Mouse (Mus musculus) cerebral cortex, adult 2 months (tissue): ENCODE data around the gene Colec11.

ENCODE experiments used
- WGBS: fragments of 180-500 bp; shearing (Covaris S2); methylation state at CpG from one replicate; pipeline ENCODE4 v1.1.7; 2018; 5-methylcytosine and 5-hydroxymethylcytosine counted together

Colec11 gene

DNA sequence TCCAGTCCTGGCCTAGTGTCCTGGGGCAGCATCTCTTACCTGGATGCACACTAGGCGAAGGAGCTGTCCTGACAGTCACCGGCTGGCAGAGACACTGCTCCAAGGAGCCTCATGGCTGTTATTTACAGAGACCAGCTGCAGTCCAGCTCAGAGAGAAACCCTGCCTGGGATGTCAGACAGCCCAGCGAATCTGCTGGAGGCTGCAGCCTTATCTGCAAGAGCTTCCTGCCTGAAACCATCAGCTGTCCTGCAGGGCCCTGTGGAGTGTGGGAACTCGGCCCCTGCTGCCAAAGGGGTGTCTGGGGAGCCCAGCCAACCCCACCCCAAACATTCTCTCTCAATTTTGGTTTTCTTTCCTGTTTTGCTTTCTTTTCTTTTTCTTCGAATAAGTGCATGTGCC, at the start of gene Colec11:
Gene Colec11 (minus strand): TSS at position 183 of the 400 bp plus-strand sequence.
- WGBS: 56% methylated on average over 5 of the region's 5 CpGs

DNA sequence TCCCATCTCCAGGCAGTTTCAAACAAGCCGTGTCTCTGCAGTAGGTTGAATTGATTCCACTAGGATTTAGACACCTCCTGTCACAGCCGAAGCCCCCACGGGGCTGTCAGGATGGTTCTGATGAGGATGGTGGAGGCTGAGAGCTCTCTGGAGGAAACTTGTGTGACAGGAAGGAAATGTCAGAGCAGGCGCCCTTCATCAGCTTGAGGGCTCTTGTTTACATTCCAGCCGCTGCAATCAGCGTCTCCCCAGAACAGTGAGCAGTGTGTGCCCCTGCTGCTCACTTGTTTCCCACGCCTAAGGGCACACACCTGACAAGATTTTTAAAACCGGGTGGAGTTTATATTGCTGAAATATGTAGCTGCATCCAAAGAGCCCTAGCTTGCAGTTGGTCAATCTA, 44.1 kb upstream of the Colec11 start:
- WGBS: 63% methylated on average over 8 of the region's 8 CpGs

DNA sequence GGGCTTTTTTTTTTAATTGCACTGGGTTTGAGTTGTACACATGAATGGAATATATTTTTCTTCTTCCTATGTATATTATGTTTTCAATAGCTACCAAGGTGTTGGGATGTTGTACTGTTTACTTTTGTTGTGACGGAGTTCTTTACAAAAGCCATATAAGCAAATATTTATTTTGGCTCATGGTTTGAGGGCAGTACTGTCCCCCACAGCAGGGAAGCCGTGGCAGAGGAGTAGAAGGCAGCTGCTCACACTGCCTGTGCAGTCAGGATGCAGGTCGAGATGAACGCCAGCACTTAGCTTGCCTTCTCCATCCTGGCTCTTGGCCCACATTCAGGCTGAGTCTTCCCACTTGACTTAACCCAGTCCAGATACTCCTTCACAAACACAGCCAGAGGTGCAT, 43.6 kb upstream of the Colec11 start:
- WGBS: 74% methylated on average over 4 of the region's 4 CpGs

DNA sequence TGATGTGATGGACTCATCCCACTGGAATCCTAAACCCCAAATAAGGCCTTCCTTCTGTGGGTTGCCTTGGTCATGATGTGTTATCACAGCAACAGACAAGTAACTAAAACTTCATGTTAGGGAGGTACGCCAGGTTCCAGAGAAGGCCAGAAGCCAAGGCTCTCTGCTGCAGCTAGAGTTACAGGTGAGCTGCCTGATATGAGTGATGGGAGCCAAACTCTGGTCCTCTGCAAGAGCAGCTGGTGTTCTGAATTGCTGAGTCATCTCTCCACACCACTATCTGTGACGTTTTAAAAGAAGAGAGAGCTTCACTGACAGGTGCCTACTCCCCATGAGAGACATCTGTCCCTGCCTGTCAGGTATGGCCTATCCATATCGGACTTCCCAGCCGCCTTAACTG, 39.5 kb upstream of the Colec11 start:
- WGBS: 88% methylated on average over 4 of the region's 4 CpGs

DNA sequence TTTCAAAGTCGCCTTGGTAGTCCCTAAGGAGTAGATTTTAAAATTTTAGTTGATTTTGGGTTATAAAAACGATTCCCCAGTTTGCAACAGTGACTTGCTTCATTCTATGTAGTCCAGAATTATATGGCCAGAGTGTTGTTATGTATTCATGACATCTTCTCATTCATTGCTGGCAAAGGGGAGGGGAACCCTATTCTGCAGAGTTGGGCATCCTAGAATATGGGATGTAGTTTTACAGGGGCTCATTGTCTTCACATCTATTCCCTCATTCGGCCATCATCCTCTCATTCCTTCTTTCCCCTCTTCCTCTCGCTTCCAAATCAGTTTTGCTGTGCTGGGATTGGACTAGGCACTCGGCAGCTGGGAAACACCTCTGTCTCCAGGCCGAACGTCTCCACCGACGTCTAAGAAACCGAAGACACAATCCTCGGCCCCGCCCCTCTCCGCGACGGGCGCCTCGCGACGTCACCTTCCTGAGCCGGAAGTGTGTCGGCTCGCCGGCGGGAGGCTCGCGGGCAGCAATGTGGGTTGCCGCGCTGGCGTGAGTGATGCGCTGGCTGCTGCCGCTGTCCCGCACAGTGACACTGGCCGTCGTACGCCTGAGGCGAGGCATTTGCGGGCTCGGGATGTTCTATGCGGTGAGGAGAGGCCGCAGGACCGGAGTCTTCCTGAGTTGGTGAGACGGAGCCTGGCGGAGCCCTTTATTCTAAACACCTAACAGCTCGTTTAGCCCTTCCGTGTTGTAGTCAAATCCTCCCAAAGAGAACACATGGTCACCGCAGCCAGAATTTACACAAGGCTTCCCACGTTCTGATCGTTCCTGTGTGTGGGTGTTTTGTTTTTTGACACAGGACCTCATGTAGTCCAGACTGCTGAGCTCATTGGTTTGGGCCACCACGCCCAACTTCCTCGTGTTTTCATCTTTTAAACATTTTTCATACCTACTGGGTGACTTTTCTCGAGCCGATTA, 26.2 kb upstream of the Colec11 start, which contains the start of gene Rnaseh1:
Gene Rnaseh1 (plus strand): TSS at position 462 of the 970 bp plus-strand sequence.
- WGBS: 2% methylated on average over 52 of the region's 52 CpGs

DNA sequence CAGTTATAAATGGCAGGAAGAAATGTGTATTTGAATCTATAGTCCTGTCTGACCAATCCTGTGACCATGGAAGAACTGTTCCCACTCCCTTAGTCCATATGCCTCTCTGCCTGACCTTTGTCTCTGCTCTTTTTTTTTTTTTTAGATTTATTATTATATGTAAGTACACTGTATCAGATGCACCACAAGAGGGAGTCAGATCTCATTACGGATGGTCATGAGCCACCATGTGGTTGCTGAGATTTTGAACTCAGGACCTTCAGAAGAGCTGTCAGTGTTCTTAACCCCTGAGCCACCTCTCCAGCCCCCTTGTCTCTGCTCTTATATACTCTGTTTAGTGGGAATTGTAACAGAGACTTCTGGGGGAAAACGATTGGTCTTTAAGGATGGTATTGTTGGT, 15.6 kb upstream of the Colec11 start:
- 65% methylated on average over 2 of the region's 2 CpGs for WGBS

DNA sequence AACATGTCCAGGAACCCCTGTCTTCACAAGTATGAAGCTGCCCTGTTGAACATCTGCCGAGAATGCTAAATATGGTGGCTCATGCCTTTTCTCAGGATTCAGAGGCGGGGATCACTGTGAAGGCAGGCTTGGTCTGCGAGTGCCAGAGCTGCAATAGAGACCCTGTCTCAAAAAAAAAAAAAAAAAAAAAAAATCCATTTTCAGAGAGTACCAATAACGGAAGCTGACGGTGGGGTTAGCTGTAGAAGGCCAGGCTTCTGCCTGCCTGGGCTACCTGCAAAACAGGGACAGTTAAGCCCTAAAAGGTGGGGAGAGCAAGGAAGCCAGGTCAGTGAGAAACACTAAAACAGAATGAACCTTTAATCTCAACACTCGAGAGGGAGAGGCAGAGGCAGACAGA, 13.4 kb upstream of the Colec11 start:
- 91% methylated on average over 6 of the region's 6 CpGs for WGBS

DNA sequence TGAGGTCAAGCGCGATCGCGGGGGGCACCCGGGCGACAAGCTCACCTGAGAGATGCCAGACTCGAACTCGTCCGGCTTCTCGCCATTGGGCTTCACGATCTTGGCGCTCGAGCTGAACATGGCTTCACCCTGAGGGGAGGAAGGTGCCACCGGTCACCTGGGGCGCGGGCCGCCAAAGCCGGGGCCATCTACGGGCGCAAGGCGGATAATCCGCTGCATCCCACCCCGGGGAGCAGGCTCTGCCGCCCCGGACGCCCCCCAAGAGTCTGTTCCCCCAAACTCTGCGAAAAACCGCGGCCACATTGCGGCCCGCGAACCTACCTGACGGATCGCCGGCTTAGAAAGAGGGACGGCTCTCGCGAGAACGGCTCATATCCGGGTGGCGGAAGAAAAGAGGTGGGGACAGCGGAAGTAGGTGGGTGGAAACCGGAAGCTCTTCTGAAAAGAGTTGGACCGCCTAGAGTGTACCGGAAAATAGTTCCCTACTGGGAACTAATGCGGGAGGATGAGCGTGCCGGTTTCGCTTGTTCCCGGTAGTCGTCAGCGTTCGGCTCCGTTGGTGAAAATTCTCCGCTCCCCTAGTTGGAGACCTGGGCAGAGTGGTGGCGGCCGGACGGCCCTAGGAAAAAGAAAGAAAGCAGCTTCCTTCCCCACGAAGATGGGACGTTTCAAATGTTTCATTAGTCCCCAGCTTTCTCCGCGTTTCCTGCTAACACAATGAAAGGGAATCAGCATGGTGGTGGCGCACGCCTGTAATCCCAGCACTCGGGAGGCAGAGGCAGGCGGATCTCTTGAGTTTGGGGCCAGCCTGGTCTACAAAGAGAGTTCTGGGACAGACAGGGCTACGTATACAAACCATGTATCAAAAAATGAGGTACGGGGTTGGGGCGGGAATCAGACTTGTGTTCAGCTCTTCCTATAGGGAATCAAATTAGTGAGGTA, 12.6 kb upstream of the Colec11 start, which contains the start of gene Rps7:
Gene Rps7 (minus strand): TSS at position 419 of the 942 bp plus-strand sequence.
- 5% methylated on average over 69 of the region's 69 CpGs for WGBS

DNA sequence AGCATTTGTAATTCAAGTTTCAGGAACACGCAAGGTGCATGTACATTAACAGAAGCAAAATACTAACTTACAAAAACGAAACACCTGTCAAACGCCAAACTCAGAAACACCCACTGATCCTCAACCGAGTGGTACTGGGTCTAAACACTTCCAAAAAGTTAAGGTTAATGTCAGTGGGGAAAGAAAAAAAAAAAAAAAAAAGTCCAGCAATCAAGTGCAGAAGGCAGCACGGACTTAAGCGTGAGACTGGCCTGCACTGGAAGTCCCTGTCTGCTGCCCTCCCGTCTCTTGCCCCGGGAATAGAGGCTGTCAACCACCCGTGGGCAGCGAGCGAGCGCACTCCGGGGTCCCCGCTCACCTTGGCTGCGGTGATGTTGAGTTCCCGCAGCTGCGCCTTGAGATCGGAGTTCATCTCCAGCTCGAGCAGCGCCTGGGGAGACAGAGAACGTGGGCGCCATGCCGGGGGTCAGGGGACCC, 11.9 kb upstream of the Colec11 start:
- 2% methylated on average over 23 of the region's 23 CpGs for WGBS

DNA sequence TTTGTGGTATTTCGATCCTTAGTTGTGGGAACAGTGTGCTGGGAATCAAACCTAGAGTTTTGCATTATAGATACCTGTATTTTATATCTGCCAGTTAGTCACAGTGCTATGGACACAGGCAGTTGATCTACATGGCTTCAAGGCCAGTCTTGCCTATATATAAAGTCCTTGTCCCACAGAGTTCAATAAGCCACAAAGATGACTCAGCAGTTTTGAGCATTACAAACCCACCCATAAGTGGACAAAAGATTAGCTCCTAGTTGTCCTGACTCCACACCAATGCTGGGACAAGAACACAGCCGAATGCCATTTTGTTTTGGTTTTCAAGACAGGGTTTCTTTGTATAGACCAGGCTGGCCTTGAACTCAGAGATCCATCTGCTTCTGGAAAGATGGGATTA, 5.3 kb upstream of the Colec11 start:
- 90% methylated on average over 2 of the region's 2 CpGs for WGBS

DNA sequence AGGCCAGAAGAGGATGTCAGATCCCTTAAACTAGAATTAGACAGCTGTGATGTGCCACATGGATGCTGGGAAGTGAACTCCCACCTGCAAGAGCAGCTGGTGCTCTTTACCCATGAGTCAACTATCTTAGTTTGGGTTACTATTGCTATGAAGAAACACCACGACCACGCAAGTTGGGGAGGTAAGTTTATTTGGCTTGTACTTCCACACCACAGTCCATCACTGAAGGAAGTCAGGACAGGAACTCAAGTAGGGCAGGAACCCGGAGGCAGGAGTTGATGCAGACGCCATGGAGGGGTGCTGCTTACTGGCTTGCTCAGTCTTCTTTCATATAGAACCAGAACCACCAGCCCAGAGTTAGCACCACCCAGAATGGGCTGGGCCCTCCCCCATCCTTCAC, 3.9 kb upstream of the Colec11 start:
- 68% methylated on average over 4 of the region's 4 CpGs for WGBS

DNA sequence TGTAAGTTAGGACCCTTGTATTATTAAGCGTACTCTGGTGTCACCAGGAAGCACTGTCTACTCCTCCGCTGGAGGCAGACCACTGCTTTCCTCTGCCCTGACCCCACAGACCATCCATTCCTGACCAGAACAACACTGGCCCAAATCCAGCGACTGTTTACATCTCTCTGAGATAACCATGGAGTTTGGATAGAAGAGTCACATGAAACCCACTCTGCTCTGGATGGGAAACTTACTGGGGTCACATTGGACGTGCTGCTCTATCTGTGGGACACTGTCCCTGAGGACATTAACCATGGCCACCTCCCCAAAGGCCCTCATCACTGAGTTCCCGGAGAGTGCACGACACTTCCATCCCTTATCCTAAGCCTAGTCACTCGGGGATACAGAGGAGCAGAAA, 2.2 kb upstream of the Colec11 start:
- WGBS: 89% methylated on average over 7 of the region's 7 CpGs

DNA sequence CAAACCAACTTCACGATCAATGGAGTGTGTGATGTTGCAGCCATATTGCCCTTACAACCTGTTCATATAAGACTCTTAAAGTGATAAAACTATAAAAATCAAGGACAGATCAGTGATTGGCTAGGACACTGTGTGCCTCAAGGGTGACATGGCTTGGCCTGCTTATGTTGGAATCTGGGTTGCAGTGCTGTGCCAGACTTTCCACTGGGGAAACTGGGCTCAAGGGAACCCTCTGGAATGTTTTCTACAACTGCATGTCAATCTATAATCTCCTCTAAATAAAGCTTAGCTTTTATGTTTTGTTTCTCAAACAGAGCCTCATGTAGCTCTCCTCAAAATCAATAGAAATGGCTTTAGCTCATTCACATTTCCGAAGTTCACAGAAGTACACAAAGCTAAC, 1.1 kb upstream of the Colec11 start:
- 87% methylated on average over 2 of the region's 2 CpGs for WGBS

DNA sequence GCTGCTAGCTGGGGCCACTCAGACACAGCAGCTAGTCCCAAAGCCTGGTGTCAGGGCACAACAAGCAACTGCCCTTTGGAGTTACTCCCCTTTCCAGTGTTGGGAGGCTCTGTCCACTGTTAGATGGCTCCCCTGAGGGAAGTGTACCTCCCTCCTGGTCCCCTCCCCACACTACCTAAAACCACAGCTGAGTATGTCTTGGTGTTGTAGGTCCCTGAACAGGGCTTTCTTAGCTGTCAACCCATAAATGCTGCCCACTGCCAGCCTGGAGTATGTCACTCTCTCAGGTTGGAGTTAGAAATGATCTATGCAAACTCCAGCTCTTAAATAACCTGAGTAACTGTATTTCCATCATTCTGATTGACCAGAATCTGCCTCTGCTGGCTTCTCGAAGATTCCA, 536 bp downstream of the Colec11 start:
- 71% methylated on average over 1 of the region's 1 CpGs for WGBS

DNA sequence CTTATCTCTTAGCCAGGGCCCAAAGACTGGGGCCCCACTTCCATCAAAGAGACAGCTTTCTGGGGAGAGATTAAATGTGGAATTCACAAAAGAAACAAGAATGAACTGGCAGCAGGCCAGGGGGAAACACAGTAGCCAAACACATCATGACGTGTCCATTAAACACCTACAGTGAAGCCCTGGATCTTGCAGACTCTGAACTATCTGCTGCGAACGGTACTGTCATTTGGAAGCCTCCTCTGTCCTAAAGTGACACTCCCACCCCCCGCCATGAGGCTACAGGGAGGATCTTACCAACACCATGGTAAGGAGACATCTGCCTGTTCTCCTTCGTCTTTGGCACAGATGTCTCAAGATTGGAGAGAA, 1.0 kb downstream of the Colec11 start:
- 45% methylated on average over 5 of the region's 5 CpGs for WGBS

DNA sequence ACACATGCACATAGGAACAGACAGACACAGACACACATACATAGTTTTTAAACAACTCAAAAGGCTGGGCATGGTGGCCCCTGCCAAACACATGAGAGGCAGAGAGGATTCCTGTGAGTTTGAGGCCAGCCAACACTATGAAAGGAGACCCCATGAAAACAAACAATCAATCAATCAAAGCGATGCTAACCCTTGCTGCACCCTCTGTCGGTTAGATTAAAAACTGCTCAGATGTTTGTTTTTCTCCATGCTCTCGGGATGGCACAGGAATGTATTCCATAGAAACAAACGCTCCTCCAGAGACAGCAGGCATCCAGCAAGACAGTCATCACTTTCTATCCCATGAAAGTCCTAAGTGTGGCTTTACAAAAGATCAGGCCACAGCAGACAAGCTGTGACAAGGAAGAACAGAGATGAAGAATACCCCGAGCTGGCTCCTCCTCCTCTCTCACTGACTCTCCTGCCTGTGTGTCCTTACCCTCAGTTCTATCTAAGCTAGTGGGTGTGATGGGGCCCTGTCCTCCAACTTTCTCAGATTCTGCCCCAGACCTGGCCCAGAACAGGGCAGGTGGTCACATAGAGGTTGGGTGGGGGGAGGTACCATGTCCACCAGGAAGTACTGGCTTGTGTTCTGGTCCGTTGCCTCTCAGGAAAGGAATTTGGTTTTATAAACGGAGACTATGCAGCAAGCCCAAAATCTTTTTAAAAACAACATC, 1.6 kb downstream of the Colec11 start:
- 24% methylated on average over 7 of the region's 7 CpGs for WGBS

DNA sequence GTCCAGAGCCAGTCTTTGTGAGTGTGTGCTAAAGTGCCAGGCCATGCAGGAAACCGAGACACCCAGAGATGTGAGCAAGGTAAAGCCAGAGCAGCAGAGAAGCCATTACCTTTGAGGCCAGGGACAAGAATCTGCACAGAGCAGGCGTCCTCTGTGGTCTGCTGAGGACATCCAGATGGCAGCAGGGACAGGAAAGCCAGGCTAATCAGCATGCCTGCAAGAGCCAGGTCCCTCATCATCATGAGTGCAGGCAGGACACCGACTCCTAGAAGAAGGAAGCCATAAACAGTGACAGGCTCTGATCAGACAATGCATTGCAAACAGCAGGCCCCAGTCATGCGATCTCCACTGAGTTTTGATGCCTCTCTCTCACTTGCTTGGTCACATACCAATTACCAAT, 5.9 kb downstream of the Colec11 start:
- WGBS: 85% methylated on average over 4 of the region's 4 CpGs

DNA sequence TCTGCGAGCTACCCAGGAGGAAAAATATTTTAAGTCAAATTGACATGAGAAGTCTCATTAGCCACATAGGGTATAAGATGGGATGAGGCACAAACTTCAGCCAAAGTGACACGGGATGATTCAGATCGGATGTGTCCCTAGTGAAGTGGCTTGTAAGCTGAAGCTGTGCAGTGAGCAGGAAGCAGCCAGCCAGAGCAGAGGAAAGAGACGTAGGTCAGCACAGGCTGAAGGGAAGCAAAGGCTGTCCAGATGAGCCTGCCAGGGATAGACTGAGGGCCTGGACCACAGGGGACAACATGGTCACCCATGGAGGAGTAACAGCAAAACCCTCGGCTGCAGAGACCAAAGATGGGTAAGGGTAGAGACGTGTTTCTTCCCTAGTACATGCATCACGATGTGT, 8.8 kb downstream of the Colec11 start:
- 74% methylated on average over 7 of the region's 7 CpGs for WGBS

DNA sequence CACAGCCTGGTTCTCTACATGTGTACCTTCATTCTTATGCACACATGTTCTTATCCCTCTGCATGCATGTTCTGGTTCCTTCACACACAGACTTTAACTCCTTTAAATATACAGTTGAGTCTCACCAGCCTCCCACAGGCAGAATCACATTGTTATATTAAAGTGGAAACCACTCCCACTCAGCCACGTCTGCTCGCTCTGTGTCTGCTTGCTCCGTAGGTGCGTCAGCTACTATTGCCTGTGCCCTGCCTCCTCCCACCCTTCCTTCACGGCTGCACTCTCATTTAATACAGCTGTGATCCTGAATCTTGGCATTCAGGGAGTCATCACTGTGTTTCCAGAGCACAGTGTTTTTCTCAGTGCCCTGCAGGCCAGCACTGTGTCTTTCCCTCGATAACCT, 10.8 kb downstream of the Colec11 start:
- 47% methylated on average over 6 of the region's 6 CpGs for WGBS

DNA sequence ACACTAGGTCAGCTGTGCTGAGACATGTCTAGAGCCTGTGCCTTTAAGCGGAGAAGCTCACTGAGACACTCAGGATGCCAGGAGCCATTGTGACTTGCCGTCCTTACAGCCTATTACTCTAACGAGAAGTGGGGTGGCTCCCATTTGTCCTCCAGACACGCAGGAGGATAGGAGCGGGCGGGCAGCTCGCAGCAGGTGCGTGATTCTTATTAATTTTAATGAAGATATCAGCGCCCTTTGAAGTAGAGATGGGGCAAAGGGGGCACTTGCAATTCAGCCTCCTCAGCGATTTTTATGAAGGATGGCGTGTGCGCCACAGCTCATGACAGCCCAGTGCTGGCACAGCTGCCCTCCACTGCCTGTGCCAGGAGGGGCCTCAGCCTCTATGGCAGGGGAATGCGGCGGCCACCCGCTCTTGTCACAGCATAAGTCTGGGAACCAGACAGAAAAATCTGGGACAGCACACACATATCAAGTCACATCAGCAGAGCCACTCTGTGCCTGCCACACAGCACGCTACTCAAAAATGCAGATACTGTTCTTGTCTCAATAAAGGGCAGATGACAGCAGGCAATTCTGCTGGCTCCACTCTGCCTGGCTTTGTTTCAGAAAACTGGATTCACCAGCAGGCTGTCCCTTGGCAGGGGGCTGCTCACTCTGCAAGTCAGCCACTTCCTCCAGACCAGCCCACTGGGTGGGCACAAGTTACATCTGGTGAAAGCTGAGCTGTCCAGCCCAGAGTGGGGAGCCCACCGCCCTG, 15.5 kb downstream of the Colec11 start:
- 24% methylated on average over 17 of the region's 17 CpGs for WGBS

DNA sequence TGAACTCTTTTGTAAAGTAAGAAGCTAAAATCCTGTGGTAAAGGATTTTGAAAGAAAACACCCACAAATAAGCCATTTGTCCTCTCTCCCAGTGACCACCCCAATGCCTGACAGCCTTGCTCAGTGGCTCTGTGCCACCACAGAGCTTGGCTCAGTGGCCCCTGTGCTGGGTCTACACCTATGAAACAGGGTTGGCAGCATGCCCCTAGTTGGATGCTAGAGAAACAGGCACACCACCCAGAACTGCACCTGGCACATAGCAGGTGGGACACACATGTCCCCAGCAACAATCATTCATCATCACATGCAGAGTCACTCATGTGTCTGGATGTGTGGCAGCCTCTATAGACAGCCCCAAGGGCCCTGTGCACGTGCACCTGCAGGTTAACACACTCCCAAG, 19.7 kb downstream of the Colec11 start:
- 70% methylated on average over 1 of the region's 1 CpGs for WGBS
